24 mouse cellular contexts compared by ENCODE assay signal in the genomic region with DNA sequence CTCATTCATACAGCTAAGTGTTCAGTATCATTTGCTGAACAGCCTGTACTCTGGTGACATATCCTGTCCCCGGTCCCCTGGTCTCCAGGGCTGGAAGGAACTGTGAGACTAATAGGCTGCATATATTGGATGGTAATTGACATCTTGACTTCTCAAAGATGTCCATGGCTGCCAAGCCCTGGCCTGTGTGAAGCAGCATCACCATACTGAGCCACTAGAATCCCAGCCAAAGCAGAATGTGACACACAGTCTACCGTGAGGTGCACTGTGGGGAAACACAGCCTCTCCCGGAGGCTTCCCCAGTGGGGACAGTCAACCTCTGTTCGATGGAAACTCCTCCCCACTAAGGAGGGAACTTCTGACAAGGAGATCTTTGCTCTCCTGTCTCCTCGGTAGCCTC. TPM values are rescaled to one million over a fixed set of nuclear protein-coding genes. Genes with fewer than 3 reads are reported as not detected.
DNase-seq lines count a peak whose midpoint lies in the region; ATAC-seq and TF ChIP-seq lines count a peak whose summit lies in the region.
"Had no signal": no experiment of that assay in that cellular context is flagged by ENCODE, and none has a peak within 500 bp of the region (broad histone marks: within the 10 kb centered on the region; RNA-seq: fewer than 3 reads in every experiment).

No protein-coding gene starts in this region.

- peaks cover 11% of the 10 kb centered on the region for H3K36me3 ChIP-seq in heart, embryonic 13.5 days
- peaks cover 32% of the 10 kb centered on the region for H3K36me3 ChIP-seq in forebrain, embryonic 14.5 days (ENCODE audit: control insufficient read depth, insufficient read depth, low read length)
- H3K36me3 ChIP-seq in hindbrain, postnatal 0 days (ENCODE audit: insufficient read depth, low read length) = 0 out of 2 replicates have a peak, but pooled peaks cover 3% of the 10 kb centered on the region
- peaks cover 9% of the 10 kb centered on the region; the same call in 1 of the 2 replicates for H3K36me3 ChIP-seq in midbrain, postnatal 0 days (ENCODE audit: insufficient read depth, low read length)
- no peaks in the 10 kb centered on the region for H3K36me3 ChIP-seq in thymus, adult 2 months (ENCODE audit: control insufficient read depth, insufficient read depth, low read length)
- H3K36me3 ChIP-seq: limb, embryonic 10.5 days had no signal

- no peak for DNase-seq in heart, postnatal 25 days (ENCODE audit: low spot score)
- DNase-seq in forebrain, embryonic 14.5 days (ENCODE audit: low spot score) = no peak
- peak; percentile 46 for DNase-seq in hindbrain, postnatal 0 days (ENCODE audit: low spot score)
- DNase-seq in midbrain, postnatal 0 days (ENCODE audit: low spot score) = peak; percentile 37
- no peak for DNase-seq in thymus, adult 2 months
- no peak for DNase-seq in liver
- DNase-seq: adrenal gland, adult 8-10 months; cerebellum, adult 11 months; gastrocnemius, postnatal 14 days; heart, adult 2 months; kidney, adult 8-10 months; kidney, postnatal 25 days; layer of hippocampus, adult 9-11 months; lung, embryonic 14.5 days; right cerebral cortex, postnatal 14 days; thymus, postnatal 36 days had no signal

- H3K4me2 ChIP-seq in heart, embryonic 13.5 days = no peak overlapping the region
- no peak overlapping the region for H3K4me2 ChIP-seq in forebrain, embryonic 14.5 days (ENCODE audit: low read length)
- H3K4me2 ChIP-seq in hindbrain, postnatal 0 days (ENCODE audit: low read depth, low read length) = no peak overlapping the region
- H3K4me2 ChIP-seq in midbrain, postnatal 0 days (ENCODE audit: low read depth, low read length, poor library complexity, severe bottlenecking) = no peak overlapping the region
- H3K4me2 ChIP-seq: liver, embryonic 12.5 days; lung, embryonic 14.5 days; neural tube, embryonic 13.5 days had no signal

- H3K4me1 ChIP-seq in heart, embryonic 13.5 days = peaks cover 12% of the 10 kb centered on the region
- peaks cover 30% of the 10 kb centered on the region for H3K4me1 ChIP-seq in forebrain, embryonic 14.5 days (ENCODE audit: control insufficient read depth, insufficient read depth, low read length)
- peaks cover 10% of the 10 kb centered on the region for H3K4me1 ChIP-seq in hindbrain, postnatal 0 days (ENCODE audit: insufficient read depth, low read length)
- peaks cover 12% of the 10 kb centered on the region; the same call in 1 of the 2 replicates for H3K4me1 ChIP-seq in midbrain, postnatal 0 days (ENCODE audit: insufficient read depth, low read length)
- H3K4me1 ChIP-seq in thymus, adult 2 months (replicated peaks; ENCODE audit: control insufficient read depth, insufficient read depth, low read length) = no peaks in the 10 kb centered on the region
- H3K4me1 ChIP-seq: liver, embryonic 12.5 days had no signal

- 0 out of 2 replicates have a peak overlapping the region, but pooled peaks have one; percentile 15 for H3K27ac ChIP-seq in heart, embryonic 13.5 days (replicated peaks)
- peak overlapping the region; percentile 83 for H3K27ac ChIP-seq in forebrain, embryonic 14.5 days (ENCODE audit: low read depth, low read length)
- H3K27ac ChIP-seq in hindbrain, postnatal 0 days = peak overlapping the region; percentile 54; the same call in 1 of the 2 replicates
- H3K27ac ChIP-seq in midbrain, postnatal 0 days (ENCODE audit: low read depth, low read length) = no peak overlapping the region
- no peak overlapping the region for H3K27ac ChIP-seq in thymus, adult 2 months (ENCODE audit: control insufficient read depth, insufficient read depth, low read length)
- H3K27ac ChIP-seq: heart, adult 2 months; limb, embryonic 10.5 days; liver, embryonic 12.5 days; macrophage had no signal

- H3K9me3 ChIP-seq in heart, embryonic 13.5 days = no peaks in the 10 kb centered on the region
- H3K9me3 ChIP-seq in forebrain, embryonic 14.5 days (replicated peaks; ENCODE audit: control insufficient read depth, low read length) = no peaks in the 10 kb centered on the region
- H3K9me3 ChIP-seq in hindbrain, postnatal 0 days (ENCODE audit: low read length) = no peaks in the 10 kb centered on the region
- H3K9me3 ChIP-seq in midbrain, postnatal 0 days (ENCODE audit: low read length) = no peaks in the 10 kb centered on the region
- H3K9me3 ChIP-seq: limb, embryonic 10.5 days; liver, embryonic 12.5 days; neural tube, embryonic 13.5 days had no signal

- no peak for ATAC-seq in heart, embryonic 13.5 days (ENCODE audit: extremely low read depth, insufficient number of reproducible peaks, low FRiP score, low TSS enrichment)
- no peak for ATAC-seq in forebrain, embryonic 14.5 days
- peak; percentile 31 for ATAC-seq in hindbrain, postnatal 0 days
- ATAC-seq in midbrain, postnatal 0 days (ENCODE audit: low FRiP score) = 0 out of 2 replicates have a peak, but pooled peaks have one; percentile 28
- ATAC-seq: liver, embryonic 12.5 days had no signal

- intact Hi-C loops in heart, postnatal 25 days (cut with DNase I) = no loop called here

- no peak overlapping the region for H3K9ac ChIP-seq in heart, embryonic 13.5 days
- H3K9ac ChIP-seq in forebrain, embryonic 14.5 days (ENCODE audit: low read length) = no peak overlapping the region
- 0 out of 2 replicates have a peak overlapping the region, but pooled peaks have one; percentile 5 for H3K9ac ChIP-seq in hindbrain, postnatal 0 days (replicated peaks; ENCODE audit: low read length)
- no peak overlapping the region for H3K9ac ChIP-seq in midbrain, postnatal 0 days (replicated peaks; ENCODE audit: low read length, poor library complexity, severe bottlenecking)
- H3K9ac ChIP-seq: liver, embryonic 12.5 days; lung, embryonic 14.5 days; neural tube, embryonic 13.5 days had no signal

- 64% methylated on average over 5 of the region's 5 CpGs for WGBS in heart, embryonic 13.5 days
- 50% methylated on average over 5 of the region's 5 CpGs for WGBS in forebrain, embryonic 14.5 days
- WGBS in hindbrain, postnatal 0 days = 36% methylated on average over 5 of the region's 5 CpGs
- WGBS in midbrain, postnatal 0 days = 58% methylated on average over 5 of the region's 5 CpGs
- WGBS in thymus, adult 2 months = 88% methylated on average over 5 of the region's 5 CpGs

- no peak overlapping the region for H3K4me3 ChIP-seq in heart, embryonic 13.5 days
- H3K4me3 ChIP-seq in forebrain, embryonic 14.5 days (ENCODE audit: low read depth, low read length) = no peak overlapping the region
- no peak overlapping the region for H3K4me3 ChIP-seq in hindbrain, postnatal 0 days (ENCODE audit: low read length)
- no peak overlapping the region for H3K4me3 ChIP-seq in midbrain, postnatal 0 days (ENCODE audit: low read depth, low read length)
- H3K4me3 ChIP-seq in thymus, adult 2 months (ENCODE audit: control insufficient read depth, insufficient read depth, low read length) = no peak overlapping the region
- H3K4me3 ChIP-seq: heart, adult 2 months; limb, embryonic 10.5 days; liver, embryonic 12.5 days; neural tube, embryonic 13.5 days had no signal

- no peak for TF ChIP-seq CTCF in hindbrain, postnatal 0 days (IDR thresholded peaks at IDR 0.05; ENCODE audit: low read depth)
- no peak for TF ChIP-seq CTCF in midbrain, postnatal 0 days (IDR thresholded peaks at IDR 0.05)
- TF ChIP-seq CTCF in thymus, adult 2 months (IDR thresholded peaks at IDR 0.05; ENCODE audit: borderline replicate concordance, control insufficient read depth, extremely low read depth, insufficient read depth, low read length, poor library complexity) = no peak

- H3K27me3 ChIP-seq in heart, embryonic 13.5 days (replicated peaks) = no peaks in the 10 kb centered on the region
- no peaks in the 10 kb centered on the region for H3K27me3 ChIP-seq in forebrain, embryonic 14.5 days (replicated peaks; ENCODE audit: control insufficient read depth, insufficient read depth, low read length)
- no peaks in the 10 kb centered on the region for H3K27me3 ChIP-seq in hindbrain, postnatal 0 days (ENCODE audit: insufficient read depth, low read length)
- H3K27me3 ChIP-seq in midbrain, postnatal 0 days (ENCODE audit: insufficient read depth, low read length) = no peaks in the 10 kb centered on the region
- no peaks in the 10 kb centered on the region for H3K27me3 ChIP-seq in thymus, adult 2 months (ENCODE audit: control insufficient read depth, insufficient read depth, low read length)
- H3K27me3 ChIP-seq: liver, embryonic 12.5 days; neural tube, embryonic 13.5 days had no signal

- no peak for TF ChIP-seq POLR2A in thymus, adult 2 months (IDR thresholded peaks at IDR 0.05; ENCODE audit: control insufficient read depth, extremely low read depth, insufficient read depth, low read length, poor library complexity)

RNA-seq across cellular contexts. Expression of a gene that starts 20.6 kb away (rescaled TPM):
- 63.5 and 70.0 TPM in 2 replicates for polyA plus RNA-seq in heart, embryonic 13.5 days (2015; fragmentation: Nextera tagmentation; extraction: Ambion mirVana)
- 10 to 100 TPM; 36.8 to 38.4 TPM for total RNA-seq in heart, postnatal 25 days (2021)
- 83.2 and 86.7 TPM in 2 replicates for polyA plus RNA-seq in forebrain, embryonic 14.5 days (2014; fragmentation: Nextera tagmentation; extraction: Ambion mirVana)
- 27.4 and 30.0 TPM in 2 replicates for total RNA-seq in hindbrain, postnatal 0 days (2014; rRNA removed)
- polyA plus RNA-seq in hindbrain, postnatal 0 days (2015; fragmentation: Nextera tagmentation; extraction: Ambion mirVana) = 56.6 and 58.7 TPM in 2 replicates
- total RNA-seq in midbrain, postnatal 0 days (2014; rRNA removed) = 41.3 and 45.8 TPM in 2 replicates
- 61.9 and 66.2 TPM in 2 replicates for polyA plus RNA-seq in midbrain, postnatal 0 days (2015; fragmentation: Nextera tagmentation; extraction: Ambion mirVana)
- polyA plus RNA-seq in thymus, adult 2 months (2012; rRNA removed) = 15.8 and 16.2 TPM in 2 replicates

RNA-seq across cellular contexts. Expression of a gene that starts 56.3 kb away (rescaled TPM):
- not detected in 2 replicates for polyA plus RNA-seq in heart, embryonic 13.5 days (2015; fragmentation: Nextera tagmentation; extraction: Ambion mirVana)
- total RNA-seq in heart, postnatal 25 days (2021) = not detected
- 6.7 and 12.4 TPM in 2 replicates for polyA plus RNA-seq in forebrain, embryonic 14.5 days (2014; fragmentation: Nextera tagmentation; extraction: Ambion mirVana)
- 64.1 and 65.2 TPM in 2 replicates for total RNA-seq in hindbrain, postnatal 0 days (2014; rRNA removed)
- 30.4 and 35.0 TPM in 2 replicates for polyA plus RNA-seq in hindbrain, postnatal 0 days (2015; fragmentation: Nextera tagmentation; extraction: Ambion mirVana)
- 57.1 and 75.5 TPM in 2 replicates for total RNA-seq in midbrain, postnatal 0 days (2014; rRNA removed)
- polyA plus RNA-seq in midbrain, postnatal 0 days (2015; fragmentation: Nextera tagmentation; extraction: Ambion mirVana) = 31.0 and 34.6 TPM in 2 replicates
- 0.11 and 0.15 TPM in 2 replicates for polyA plus RNA-seq in thymus, adult 2 months (2012; rRNA removed)
- total RNA-seq: common myeloid progenitor, adult 5-6 weeks; gastrocnemius, postnatal 14 days; heart, adult 2 months; monocyte, adult 5-6 weeks had no signal
- polyA plus RNA-seq: heart, adult 2 months; heart, postnatal 0 days; limb, embryonic 10.5 days; liver, embryonic 12.5 days; lung, embryonic 14.5 days; macrophage had no signal

Comparison
In these comparisons a context has a peak if more than half of its experiments do, and no peak if none do; other contexts are left out.
1. ATAC-seq: peak in hindbrain, postnatal 0 days (single experiment) and midbrain, postnatal 0 days (single experiment); none in heart, embryonic 13.5 days (single experiment) and forebrain, embryonic 14.5 days (single experiment).
2. H3K27ac ChIP-seq: peak in heart, embryonic 13.5 days (single experiment), forebrain, embryonic 14.5 days (single experiment) and hindbrain, postnatal 0 days (single experiment); none in midbrain, postnatal 0 days (single experiment) and thymus, adult 2 months (single experiment).
3. DNase-seq: peak in hindbrain, postnatal 0 days (single experiment) and midbrain, postnatal 0 days (single experiment); none in heart, postnatal 25 days (single experiment), forebrain, embryonic 14.5 days (single experiment), thymus, adult 2 months (single experiment) and liver (single experiment).